Mouse (Mus musculus) spleen, postnatal 14 days (tissue): ENCODE data around the gene Usp46.

Experiments
- DNase-seq, 2 experiments: peaks; one replicate each; pipeline ENCODE4 v3.0.0; 2021 to 2022; ENCODE audit warnings: low spot score in 2 of 2

The Usp46 gene

GRCm38 (mm10) chr5:74067831-74068713 is at the start of gene Usp46:
Usp46 (minus strand) TSS chr5:74068431.
- peak; percentile 79 to 84 for DNase-seq

GRCm38 (mm10) chr5:74113961-74114689 is 45.9 kb upstream of the Usp46 start:
- DNase-seq, result no peak

GRCm38 (mm10) chr5:74105445-74105844 is 37.2 kb upstream of the Usp46 start:
- no peak for DNase-seq

GRCm38 (mm10) chr5:74101761-74102160 is 33.5 kb upstream of the Usp46 start:
- DNase-seq, result no peak

- no peak for DNase-seq
These were observed 30.8 kb upstream of the Usp46 start for GRCm38 (mm10) chr5:74099046-74099445.

GRCm38 (mm10) chr5:74097854-74098220 is 29.6 kb upstream of the Usp46 start:
- DNase-seq, result no peak

GRCm38 (mm10) chr5:74097116-74097853 is 29.1 kb upstream of the Usp46 start:
- no peak for DNase-seq

GRCm38 (mm10) chr5:74096060-74096459 is 27.8 kb upstream of the Usp46 start:
- DNase-seq, result no peak

- no peak for DNase-seq
These were observed 27.4 kb upstream of the Usp46 start for GRCm38 (mm10) chr5:74095611-74096010.

- no peak for DNase-seq
These were observed 26.7 kb upstream of the Usp46 start for GRCm38 (mm10) chr5:74094841-74095437.

GRCm38 (mm10) chr5:74093556-74094428 is 25.6 kb upstream of the Usp46 start:
- DNase-seq, result no peak

- peak; percentile 79 to 82 for DNase-seq
These were observed 24.8 kb upstream of the Usp46 start for GRCm38 (mm10) chr5:74092833-74093555.

- DNase-seq, result no peak
These were observed 24.2 kb upstream of the Usp46 start for GRCm38 (mm10) chr5:74092481-74092832.

GRCm38 (mm10) chr5:74089643-74090042 is 21.4 kb upstream of the Usp46 start:
- DNase-seq, result no peak

GRCm38 (mm10) chr5:74081756-74082155 is 13.5 kb upstream of the Usp46 start:
- no peak for DNase-seq

GRCm38 (mm10) chr5:74078861-74079615 is 10.8 kb upstream of the Usp46 start:
- DNase-seq, result no peak

GRCm38 (mm10) chr5:74078400-74078799 is 10.2 kb upstream of the Usp46 start:
- no peak for DNase-seq

- no peak for DNase-seq
These were observed 9.7 kb upstream of the Usp46 start for GRCm38 (mm10) chr5:74077959-74078358.

GRCm38 (mm10) chr5:74076759-74077158 is 8.5 kb upstream of the Usp46 start:
- no peak for DNase-seq
